Mouse (Mus musculus) splenic B cell, adult 2 months (primary cell): ENCODE data around the gene Cdh5.

Experiments used
- DNase-seq: peaks from one replicate; pipeline ENCODE4 v3.0.0-alpha.2; 2011; ENCODE audit warnings: low read depth, low spot score
- H3K27me3 ChIP-seq: 2 replicates; pipeline ENCODE4 v1.6.1; 2012; ENCODE audit warnings: mild to moderate bottlenecking, low read length, moderate library complexity, mixed read lengths; ENCODE audit not compliant: control insufficient read depth, poor library complexity, insufficient read depth, severe bottlenecking
- H3K36me3 ChIP-seq: 2 replicates; pipeline ENCODE4 v1.6.1; 2012; ENCODE audit warnings: mild to moderate bottlenecking, low read length, moderate library complexity, mixed read lengths; ENCODE audit not compliant: control insufficient read depth, poor library complexity, insufficient read depth, severe bottlenecking

Gene Cdh5

DNA sequence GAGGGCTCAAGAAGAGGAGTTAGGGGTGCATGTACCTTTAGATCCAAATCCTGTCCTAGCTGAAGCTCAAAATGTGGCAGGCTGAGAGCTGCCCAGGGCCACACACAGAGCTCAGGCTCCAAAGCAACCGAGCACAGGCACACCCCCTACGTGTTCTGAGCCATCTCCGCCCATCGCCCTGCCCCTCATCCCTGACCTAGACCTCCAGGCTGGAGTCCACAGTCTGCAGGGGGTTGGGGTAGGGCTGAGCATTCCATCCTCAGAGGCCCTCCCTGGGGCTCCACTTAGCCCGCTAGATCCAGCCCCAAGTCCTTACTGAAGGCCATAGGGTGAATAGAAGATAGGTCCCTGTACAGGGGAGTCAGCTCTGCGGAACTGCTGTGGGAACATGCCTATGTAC is 4.3 kb downstream of the Cdh5 start:
- no peak for DNase-seq
- H3K27me3 ChIP-seq = no peaks in the 10 kb centered on the region
- H3K36me3 ChIP-seq = no peaks in the 10 kb centered on the region

DNA sequence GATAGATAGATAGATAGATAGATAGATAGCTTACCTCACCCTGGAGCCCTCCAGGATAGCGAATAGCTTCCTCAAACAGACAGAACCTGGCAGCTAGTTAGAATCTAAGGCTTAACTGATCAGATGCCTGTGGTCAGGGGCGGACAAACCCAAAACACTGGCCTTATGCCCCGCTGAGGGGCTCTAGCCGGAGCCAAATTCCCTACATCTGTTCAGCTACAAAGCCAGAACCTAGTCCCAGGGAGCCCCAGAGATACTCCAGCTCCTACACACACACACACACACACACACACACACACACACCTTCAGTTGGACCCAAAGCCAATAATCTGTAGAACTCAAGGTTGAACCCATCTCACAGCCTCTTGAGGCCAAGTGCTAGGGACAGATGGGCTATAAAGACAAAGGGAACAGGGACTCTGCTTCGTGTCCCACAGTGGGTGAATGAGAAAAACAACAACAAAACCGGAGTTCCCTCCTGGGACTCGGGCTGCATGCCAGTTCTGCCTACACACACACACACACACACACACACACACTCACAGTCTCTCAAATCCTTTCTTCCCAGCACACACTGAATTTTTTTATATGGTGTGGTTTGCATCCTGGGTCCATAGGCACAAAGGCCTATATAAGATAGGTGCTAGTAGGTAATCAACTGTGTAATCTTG is 5.0 kb downstream of the Cdh5 start:
- Histone ChIP-seq H3K27me3 (no peaks in the 10 kb centered on the region), H3K36me3 (no peaks in the 10 kb centered on the region)
- no peak for DNase-seq

DNA sequence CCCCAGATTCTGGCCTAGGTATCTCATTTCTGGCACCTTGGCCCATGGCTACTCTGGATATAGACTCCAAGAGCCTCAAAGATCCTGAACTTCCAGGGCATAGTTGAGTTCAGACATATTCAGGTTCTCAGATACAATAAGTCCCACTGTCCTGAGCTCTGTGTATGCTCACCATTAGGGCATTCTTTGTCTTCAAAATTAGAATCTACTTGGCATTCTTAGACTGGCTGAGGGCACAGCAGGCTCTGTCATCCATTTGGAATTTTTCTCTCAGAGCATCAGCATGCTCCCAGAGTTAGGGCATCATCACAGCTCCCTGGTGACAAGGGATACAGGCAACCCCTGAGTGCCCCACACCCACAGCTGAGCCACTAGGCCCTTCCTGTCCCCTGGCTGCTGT is 5.7 kb downstream of the Cdh5 start:
- no peaks in the 10 kb centered on the region for H3K36me3 ChIP-seq
- no peaks in the 10 kb centered on the region for H3K27me3 ChIP-seq
- no peak for DNase-seq

DNA sequence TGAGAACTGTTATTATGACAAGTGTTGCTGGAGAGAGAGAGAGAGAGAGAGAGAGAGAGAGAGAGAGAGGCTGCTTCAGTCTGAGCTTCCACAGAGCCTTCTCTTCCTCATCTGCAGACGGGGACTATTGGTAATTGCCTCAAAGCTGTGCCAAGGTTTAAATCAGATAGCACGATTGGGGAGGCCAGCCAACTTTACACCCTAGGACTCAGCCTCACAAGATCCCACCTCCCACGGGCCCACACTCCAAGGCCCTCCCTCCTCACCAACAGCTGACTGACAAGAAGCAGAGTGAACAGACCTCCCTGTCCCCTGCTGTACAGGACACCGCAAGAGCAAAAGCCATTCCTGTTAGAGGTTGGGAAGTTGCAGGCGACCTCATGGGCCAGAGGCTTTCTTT is 6.6 kb downstream of the Cdh5 start:
- no peaks in the 10 kb centered on the region for H3K36me3 ChIP-seq
- DNase-seq = no peak
- H3K27me3 ChIP-seq = no peaks in the 10 kb centered on the region

DNA sequence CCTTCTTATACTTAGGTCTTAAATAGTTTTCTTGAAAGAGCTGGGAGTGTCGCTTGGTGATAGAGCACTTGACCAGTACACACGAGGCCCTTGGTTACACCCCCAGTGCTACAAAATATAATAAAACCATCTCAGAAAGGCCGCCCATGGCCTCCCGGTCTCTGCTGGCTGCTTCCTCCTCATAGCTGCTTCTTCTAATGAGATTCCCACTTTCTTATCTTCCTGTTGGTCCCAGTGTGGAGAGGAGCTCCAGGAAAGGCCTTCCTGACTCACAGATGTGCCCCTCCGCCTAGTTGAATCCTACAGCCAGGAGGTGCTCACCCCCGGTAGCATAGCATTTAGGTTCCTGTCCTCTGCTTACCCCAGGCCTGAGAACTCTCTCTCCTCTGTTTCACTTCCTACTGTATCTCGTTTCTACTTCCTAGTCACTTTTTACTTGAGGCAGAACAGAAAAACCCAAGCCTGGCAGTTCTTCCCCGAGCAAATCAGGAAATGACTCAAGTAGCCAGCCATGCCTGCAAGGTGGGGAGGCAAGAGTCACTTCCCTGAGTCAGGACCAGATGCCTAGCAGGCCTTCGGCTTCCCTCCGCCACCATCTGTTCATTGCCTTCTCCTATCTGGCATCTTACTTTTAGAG is 9.2 kb downstream of the Cdh5 start:
- DNase-seq = peak; percentile 86
- H3K36me3 ChIP-seq = no peaks in the 10 kb centered on the region
- H3K27me3 ChIP-seq = no peaks in the 10 kb centered on the region

DNA sequence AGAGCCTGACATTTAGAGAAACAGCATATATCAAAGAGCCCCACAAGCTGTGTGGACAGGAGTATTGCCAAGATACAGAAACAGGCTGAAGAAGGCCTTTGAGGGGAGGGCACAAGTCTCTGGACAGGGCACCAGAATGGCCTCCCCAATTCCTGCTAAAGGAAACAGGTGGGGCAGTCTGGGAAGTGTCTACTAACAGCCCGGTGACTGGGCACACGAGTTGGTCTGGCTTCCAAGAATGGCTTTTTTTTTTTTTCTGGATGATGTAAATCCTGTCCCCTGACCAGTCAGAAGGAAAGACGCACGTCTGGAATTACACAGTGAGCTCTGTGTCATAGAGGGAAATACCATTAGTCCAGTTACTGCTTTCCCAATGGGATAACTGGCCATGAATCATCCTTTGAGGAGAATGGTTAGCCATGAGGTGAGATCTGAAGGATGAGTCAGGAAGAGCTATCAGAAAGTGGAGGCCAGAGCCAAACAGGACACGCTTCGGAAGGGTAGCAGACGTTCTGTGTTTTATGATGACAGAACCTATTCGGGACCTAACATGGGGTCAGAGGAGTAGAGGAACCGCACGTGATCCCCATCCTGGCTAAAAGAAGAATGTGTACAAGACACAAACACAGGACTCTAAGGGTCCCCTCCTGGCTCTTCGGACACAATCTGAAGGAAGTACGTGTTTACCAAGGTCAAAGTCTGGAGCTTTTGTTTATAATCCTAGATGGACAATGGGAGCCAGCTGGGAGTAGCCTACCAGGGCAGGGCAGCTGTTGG is 20.4 kb downstream of the Cdh5 start:
- no peaks in the 10 kb centered on the region for H3K27me3 ChIP-seq
- H3K36me3 ChIP-seq = no peaks in the 10 kb centered on the region
- no peak for DNase-seq

DNA sequence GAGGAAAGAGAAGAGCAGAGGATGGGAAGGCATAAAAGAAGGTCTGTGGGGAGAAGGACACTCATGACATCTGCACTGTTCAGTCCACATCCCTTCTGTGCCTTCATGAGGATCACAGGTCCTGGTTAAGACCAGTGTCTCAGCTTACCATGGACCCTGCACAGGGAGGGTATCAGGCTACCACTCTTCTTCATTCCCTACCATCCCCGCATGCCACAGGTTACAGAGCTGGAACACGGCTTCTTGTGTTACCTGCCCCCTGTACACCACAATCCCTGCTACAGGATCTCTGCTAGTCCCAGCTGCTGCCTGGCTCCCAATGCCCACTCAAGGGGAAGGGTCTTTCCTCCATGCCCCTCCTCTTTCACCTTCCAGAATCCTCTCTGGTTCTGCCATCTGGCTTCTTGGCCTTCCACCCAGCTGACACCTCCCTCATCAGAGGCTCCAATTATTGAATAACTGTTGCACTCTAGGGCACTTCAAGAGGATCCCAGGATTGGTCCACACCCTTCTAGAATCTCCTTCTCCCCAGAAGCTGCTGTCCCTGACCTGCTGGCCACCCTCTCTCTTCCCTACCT is 21.7 kb downstream of the Cdh5 start:
- no peak for DNase-seq
- H3K27me3 ChIP-seq = no peaks in the 10 kb centered on the region
- H3K36me3 ChIP-seq = no peaks in the 10 kb centered on the region

DNA sequence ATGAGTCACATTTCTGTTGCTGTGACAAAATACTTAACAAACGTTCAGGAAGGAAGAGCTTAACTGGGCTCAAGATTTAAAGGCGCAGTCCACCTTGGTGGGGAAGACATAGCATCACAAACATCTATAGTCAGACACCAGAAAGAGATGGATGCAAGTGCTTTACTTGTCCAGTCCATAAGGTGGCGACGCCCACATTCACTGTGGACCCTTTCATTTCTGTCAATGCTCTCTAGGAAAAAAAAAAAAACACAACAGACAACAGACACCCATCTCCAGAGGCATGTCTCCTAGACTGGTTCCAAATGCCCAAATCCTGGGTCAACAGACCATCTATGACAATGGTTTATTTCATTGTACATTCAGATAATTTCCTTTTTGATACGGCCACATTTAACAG is 23.1 kb downstream of the Cdh5 start:
- no peak for DNase-seq
- no peaks in the 10 kb centered on the region for H3K27me3 ChIP-seq
- H3K36me3 ChIP-seq = no peaks in the 10 kb centered on the region

DNA sequence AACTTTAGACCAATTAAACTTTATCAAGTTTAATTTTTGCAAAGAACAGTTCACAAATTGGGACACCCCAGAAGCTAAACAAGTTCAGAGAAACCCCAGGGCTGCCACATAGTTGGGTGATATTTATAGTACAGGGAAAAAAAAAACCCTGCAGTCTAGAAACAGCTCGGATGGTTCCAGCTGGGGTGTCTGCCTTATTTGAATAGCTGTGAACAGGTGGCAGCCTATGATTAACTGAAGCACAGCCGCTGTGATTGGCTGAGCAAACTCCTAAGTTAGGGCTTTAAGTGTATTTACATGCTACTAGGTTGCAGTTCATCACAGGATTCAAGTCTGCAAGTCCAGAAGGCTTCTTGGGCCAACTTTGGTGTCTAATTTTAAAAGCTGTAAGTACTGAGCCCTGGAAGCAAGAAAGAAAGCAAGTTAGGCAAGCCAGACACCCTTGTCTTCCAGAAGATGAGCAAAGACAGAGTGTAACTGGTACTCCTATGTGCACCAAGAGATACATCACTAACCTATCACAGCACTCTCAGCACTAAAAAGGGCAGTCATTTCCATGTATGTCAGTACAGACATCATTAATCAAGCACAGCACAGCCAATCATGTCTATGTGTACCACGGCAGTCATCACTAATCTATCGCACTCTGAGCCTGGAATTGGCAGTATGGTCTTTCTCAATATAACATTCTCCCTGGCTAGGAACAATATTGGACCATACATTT is 25.9 kb downstream of the Cdh5 start:
- no peaks in the 10 kb centered on the region for H3K36me3 ChIP-seq
- H3K27me3 ChIP-seq = no peaks in the 10 kb centered on the region
- peak; percentile 75 for DNase-seq

DNA sequence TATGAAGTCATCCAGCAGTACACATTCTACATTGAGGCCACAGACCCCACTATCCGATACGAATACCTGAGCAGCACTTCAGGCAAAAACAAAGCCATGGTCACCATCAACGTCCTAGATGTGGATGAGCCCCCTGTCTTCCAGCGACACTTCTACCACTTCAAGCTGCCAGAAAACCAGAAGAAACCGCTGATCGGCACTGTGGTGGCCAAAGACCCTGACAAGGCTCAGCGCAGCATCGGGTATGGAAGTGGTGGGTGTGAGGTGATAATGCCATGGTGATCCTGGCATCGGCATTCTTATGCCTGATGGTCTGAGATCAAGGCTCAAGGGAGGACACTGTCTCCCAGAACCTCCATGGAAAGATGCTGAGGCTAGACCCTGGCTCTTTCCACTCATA is 29.5 kb downstream of the Cdh5 start:
- H3K36me3 ChIP-seq = no peaks in the 10 kb centered on the region
- no peaks in the 10 kb centered on the region for H3K27me3 ChIP-seq
- DNase-seq = no peak

DNA sequence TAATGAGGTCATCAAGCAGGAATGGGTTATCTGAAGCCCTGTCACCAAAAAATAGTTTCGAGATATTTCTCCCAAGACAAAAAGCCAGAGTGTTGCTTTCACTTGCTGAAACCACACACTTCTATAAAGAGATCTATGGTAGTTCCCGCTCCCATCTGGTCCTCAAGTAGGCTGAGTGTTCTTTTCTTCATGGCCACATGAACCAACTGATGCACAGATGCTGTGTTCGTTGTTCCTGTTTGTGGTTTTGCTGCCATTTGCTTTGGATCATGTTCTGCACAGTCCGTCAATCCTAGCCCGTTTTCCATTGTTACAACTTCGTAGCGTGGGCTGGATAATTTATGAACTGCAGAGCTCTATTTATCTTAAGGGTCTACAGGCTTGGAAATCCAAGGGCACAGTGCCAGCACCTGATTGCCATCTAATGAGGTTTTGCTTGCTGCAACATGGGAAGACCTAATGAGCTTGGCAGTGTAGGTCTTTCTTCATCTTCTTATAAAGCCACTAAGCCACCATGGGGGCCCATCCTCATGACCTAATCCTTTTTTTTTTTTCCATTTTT is 30.1 kb downstream of the Cdh5 start:
- H3K27me3 ChIP-seq = no peaks in the 10 kb centered on the region
- no peak for DNase-seq
- no peaks in the 10 kb centered on the region for H3K36me3 ChIP-seq

DNA sequence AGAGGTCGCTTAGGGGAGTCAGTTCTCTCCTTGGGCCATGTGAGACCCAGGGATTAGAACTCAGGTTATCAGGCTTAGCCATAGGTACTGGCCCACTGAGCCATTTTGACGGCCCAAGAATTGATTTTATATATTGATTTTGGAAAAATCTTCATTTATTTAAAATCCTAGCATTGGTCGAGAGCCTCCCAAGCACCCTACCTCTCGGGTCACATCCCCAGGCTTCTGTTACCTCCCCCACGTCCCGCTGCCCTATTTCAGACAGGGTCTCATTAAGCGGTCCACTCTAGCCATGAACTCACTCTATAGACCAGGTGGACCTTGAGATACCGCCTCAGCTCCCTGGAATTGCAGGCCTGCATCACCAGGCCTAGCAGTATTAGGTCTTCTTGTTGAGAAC is 33.1 kb downstream of the Cdh5 start:
- Histone ChIP-seq H3K36me3 (no peaks in the 10 kb centered on the region), H3K27me3 (no peaks in the 10 kb centered on the region)
- DNase-seq = no peak

DNA sequence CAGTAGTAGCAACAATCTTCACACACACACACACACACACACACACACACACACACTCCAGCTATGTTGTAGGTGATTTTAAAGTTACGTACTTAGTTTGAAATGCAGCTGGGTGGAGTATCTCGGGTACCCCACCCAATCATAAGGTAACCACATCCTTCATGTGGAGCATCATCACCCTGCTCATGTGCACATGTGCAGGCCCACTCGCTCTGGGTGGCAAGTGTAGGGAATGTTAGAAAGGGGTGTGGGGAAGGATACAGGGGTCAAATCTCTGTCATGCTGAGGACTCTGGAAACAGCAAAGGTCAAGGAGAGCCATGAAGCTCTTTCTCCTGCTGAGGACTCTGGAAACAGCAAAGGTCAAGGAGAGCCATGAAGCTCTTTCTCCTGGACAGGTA is 34.9 kb downstream of the Cdh5 start:
- no peaks in the 10 kb centered on the region for H3K36me3 ChIP-seq
- no peaks in the 10 kb centered on the region for H3K27me3 ChIP-seq
- no peak for DNase-seq

DNA sequence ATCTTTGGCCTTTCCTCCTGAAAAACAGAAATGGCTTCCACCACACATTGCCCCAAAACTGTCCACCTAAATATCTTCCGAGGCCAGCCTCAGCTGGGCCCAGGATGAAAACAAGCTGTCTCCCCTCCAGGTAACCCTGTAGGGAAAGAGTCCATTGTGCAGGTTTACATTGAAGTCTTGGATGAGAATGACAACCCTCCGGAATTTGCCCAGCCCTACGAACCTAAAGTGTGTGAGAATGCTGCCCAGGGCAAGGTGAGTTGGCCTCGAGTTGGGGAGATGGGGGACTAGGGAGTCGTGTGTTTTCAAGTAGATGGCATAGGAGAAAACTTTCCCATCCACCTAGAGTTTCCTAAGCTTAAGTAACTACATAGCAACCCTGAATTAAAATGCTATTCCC is 36.2 kb downstream of the Cdh5 start:
- no peak for DNase-seq
- no peaks in the 10 kb centered on the region for H3K36me3 ChIP-seq
- H3K27me3 ChIP-seq = no peaks in the 10 kb centered on the region
